13 mouse cellular contexts compared by ENCODE assay signal in the genomic region with DNA sequence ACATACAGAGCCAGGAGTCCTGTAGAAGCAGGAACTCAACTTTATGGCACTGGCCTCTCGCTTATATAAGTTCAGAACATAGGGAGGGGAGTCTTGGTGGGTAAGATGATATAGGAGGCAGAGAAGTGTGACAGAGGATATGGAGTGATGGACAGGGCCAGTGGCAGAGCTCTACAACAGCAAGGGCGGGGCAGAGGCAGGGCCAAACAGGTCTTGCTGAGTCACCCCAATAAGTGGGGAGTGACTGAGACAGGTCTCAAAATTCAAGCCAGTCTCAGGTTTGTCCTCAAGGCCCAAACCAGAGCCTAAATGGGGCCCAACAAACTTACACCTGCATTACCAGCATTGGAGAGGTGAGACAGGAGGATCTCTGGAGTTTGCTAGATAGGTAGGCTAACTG. TPM values are rescaled to one million over a fixed set of nuclear protein-coding genes. Genes with fewer than 3 reads are reported as not detected.
DNase-seq lines count a peak whose midpoint lies in the region; ATAC-seq and TF ChIP-seq lines count a peak whose summit lies in the region.
"Had no signal": no experiment of that assay in that cellular context is flagged by ENCODE, and none has a peak within 500 bp of the region (broad histone marks: within the 10 kb centered on the region; RNA-seq: fewer than 3 reads in every experiment).

No protein-coding gene starts in this region.

- H3K4me1 ChIP-seq in kidney, postnatal 0 days (replicated peaks; ENCODE audit: insufficient read depth, low read length) = no peaks in the 10 kb centered on the region
- peaks cover 18 to 19% of the 10 kb centered on the region in 2 experiments for H3K4me1 ChIP-seq in MEL (ENCODE audit: control insufficient read depth in 1 of 2, insufficient read depth in 2 of 2, low read length in 2 of 2)
- peaks cover 13% of the 10 kb centered on the region for H3K4me1 ChIP-seq in hindbrain, embryonic 10.5 days (replicated peaks)
- H3K4me1 ChIP-seq: embryonic facial prominence, embryonic 12.5 days had no signal

- DNase-seq in kidney, postnatal 0 days (ENCODE audit: low spot score) = peak; percentile 18
- DNase-seq in kidney, postnatal 36 days = no peak
- peak; percentile 82 for DNase-seq in MEL (ENCODE audit: low read depth, low spot score)
- peak; percentile 87 for DNase-seq in liver
- DNase-seq in spleen, postnatal 10 days (ENCODE audit: low spot score in 2 of 2) = peak; percentile 53 to 74
- DNase-seq in adrenal gland, adult 8-10 months = no peak
- no peak for DNase-seq in hindbrain, embryonic 10.5 days (ENCODE audit: low spot score)
- no peak for DNase-seq in right cerebral cortex, postnatal 25 days
- DNase-seq: cerebellum, postnatal 14 days; thymus, postnatal 14 days had no signal

- no peak overlapping the region for H3K4me2 ChIP-seq in kidney, postnatal 0 days (ENCODE audit: low read length)
- H3K4me2 ChIP-seq: embryonic facial prominence, embryonic 12.5 days; midbrain, embryonic 13.5 days had no signal

- no peaks in the 10 kb centered on the region for H3K36me3 ChIP-seq in kidney, postnatal 0 days (ENCODE audit: insufficient read depth, low read length)
- peaks cover 2 to 38% of the 10 kb centered on the region in 2 experiments for H3K36me3 ChIP-seq in MEL (ENCODE audit: control insufficient read depth in 1 of 2, insufficient read depth in 2 of 2, low read length in 2 of 2)
- H3K36me3 ChIP-seq in hindbrain, embryonic 10.5 days = peaks cover 3% of the 10 kb centered on the region; the same call in 1 of the 2 replicates
- H3K36me3 ChIP-seq: embryonic facial prominence, embryonic 12.5 days; midbrain, embryonic 13.5 days had no signal

- H3K9ac ChIP-seq in kidney, postnatal 0 days (ENCODE audit: low read depth, low read length) = no peak overlapping the region
- H3K9ac ChIP-seq in MEL (ENCODE audit: control insufficient read depth, low read depth, low read length, poor library complexity, severe bottlenecking) = no peak overlapping the region
- H3K9ac ChIP-seq: embryonic facial prominence, embryonic 12.5 days; midbrain, embryonic 13.5 days had no signal

- no peak for ATAC-seq in kidney, postnatal 0 days (replicated peaks; ENCODE audit: low FRiP score, low read depth)
- ATAC-seq: forebrain, embryonic 16.5 days; midbrain, embryonic 13.5 days had no signal

- TF ChIP-seq POLR2A in MEL (IDR thresholded peaks at IDR 0.05; ENCODE audit: control insufficient read depth in 1 of 2, insufficient read depth in 1 of 2, low read depth in 1 of 2, low read length in 2 of 2, poor library complexity in 1 of 2) = no peak

- H3K27ac ChIP-seq in kidney, postnatal 0 days = no peak overlapping the region
- peak overlapping the region; percentile 29; the same call in 1 of the 2 replicates for H3K27ac ChIP-seq in MEL (ENCODE audit: control insufficient read depth, low read depth, low read length)
- no peak overlapping the region for H3K27ac ChIP-seq in hindbrain, embryonic 10.5 days
- H3K27ac ChIP-seq: embryonic facial prominence, embryonic 12.5 days; midbrain, embryonic 13.5 days had no signal

- WGBS in kidney, postnatal 0 days = 78% methylated on average over 2 of the region's 2 CpGs
- 92% methylated on average over 2 of the region's 2 CpGs for WGBS in hindbrain, embryonic 10.5 days

- H3K4me3 ChIP-seq in kidney, postnatal 0 days (replicated peaks; ENCODE audit: low read depth, low read length) = no peak overlapping the region
- no peak overlapping the region for H3K4me3 ChIP-seq in MEL (ENCODE audit: control insufficient read depth in 1 of 2, insufficient read depth in 1 of 2, low read depth in 2 of 2, low read length in 2 of 2)
- no peak overlapping the region for H3K4me3 ChIP-seq in hindbrain, embryonic 10.5 days
- H3K4me3 ChIP-seq: embryonic facial prominence, embryonic 12.5 days; midbrain, embryonic 13.5 days had no signal

- TF ChIP-seq RAD21 in MEL (IDR thresholded peaks at IDR 0.05; ENCODE audit: low read depth, low read length) = no peak

- no peak for TF ChIP-seq CTCF in kidney, postnatal 0 days (IDR thresholded peaks at IDR 0.05; ENCODE audit: low read depth)
- no peak for TF ChIP-seq CTCF in MEL (IDR thresholded peaks at IDR 0.05 in 2 of 3, conservative IDR thresholded peaks at IDR 0.05 in 1 of 3; ENCODE audit: control insufficient read depth in 1 of 3, insufficient read depth in 1 of 3, low read depth in 2 of 3, low read length in 3 of 3, poor library complexity in 1 of 3, severe bottlenecking in 1 of 3)

- H3K9me3 ChIP-seq in kidney, postnatal 0 days (replicated peaks; ENCODE audit: low read length) = no peaks in the 10 kb centered on the region
- no peaks in the 10 kb centered on the region for H3K9me3 ChIP-seq in MEL (replicated peaks; ENCODE audit: insufficient read depth, low read length)
- no peaks in the 10 kb centered on the region for H3K9me3 ChIP-seq in hindbrain, embryonic 10.5 days
- H3K9me3 ChIP-seq: embryonic facial prominence, embryonic 12.5 days; midbrain, embryonic 13.5 days had no signal

- H3K79me2 ChIP-seq in MEL (ENCODE audit: control insufficient read depth, insufficient read depth, low read length, poor library complexity) = no peaks in the 10 kb centered on the region; the same call in 1 of the 2 replicates

- no peaks in the 10 kb centered on the region for H3K27me3 ChIP-seq in kidney, postnatal 0 days (ENCODE audit: insufficient read depth, low read length)
- H3K27me3 ChIP-seq in MEL (ENCODE audit: control insufficient read depth in 1 of 2, insufficient read depth in 2 of 2, low read length in 2 of 2) = no peaks in the 10 kb centered on the region
- H3K27me3 ChIP-seq in hindbrain, embryonic 10.5 days (ENCODE audit: insufficient read depth, poor library complexity, severe bottlenecking) = no peaks in the 10 kb centered on the region
- H3K27me3 ChIP-seq: embryonic facial prominence, embryonic 12.5 days; midbrain, embryonic 13.5 days had no signal

- 0 out of 4 replicates have a peak, but pooled peaks have one; percentile 10 to 17 for TF ChIP-seq EP300 in MEL (IDR thresholded peaks at IDR 0.05; ENCODE audit: low read depth in 1 of 2, low read length in 2 of 2)

TF ChIP-seq in MEL, 35 proteins besides CTCF, POLR2A, EP300 and RAD21:
- TF ChIP-seq CHD1 (IDR thresholded peaks at IDR 0.05; ENCODE audit: low read depth, low read length) (no peak), GABPA (IDR thresholded peaks at IDR 0.05; ENCODE audit: low read depth, low read length) (no peak), TCF12 (IDR thresholded peaks at IDR 0.05; ENCODE audit: low read depth, low read length) (no peak), CHD2 (IDR thresholded peaks at IDR 0.05; ENCODE audit: low read length) (no peak), MEF2A (IDR thresholded peaks at IDR 0.05; ENCODE audit: extremely low read depth, insufficient replicate concordance, low read depth, low read length, poor library complexity, severe bottlenecking) (no peak), POLR2AphosphoS2 (IDR thresholded peaks at IDR 0.05; ENCODE audit: low read length) (no peak), POLR2AphosphoS5 (IDR thresholded peaks at IDR 0.05; ENCODE audit: borderline replicate concordance, low read depth, low read length) (no peak), ELF1 (IDR thresholded peaks at IDR 0.05; ENCODE audit: low read depth, low read length) (no peak), ZC3H11A (IDR thresholded peaks at IDR 0.05; ENCODE audit: low read depth, low read length) (no peak), SMC3 (IDR thresholded peaks at IDR 0.05; ENCODE audit: low read depth, low read length) (no peak), ETS1 (IDR thresholded peaks at IDR 0.05; ENCODE audit: low read depth, low read length) (no peak), MYB (IDR thresholded peaks at IDR 0.05; ENCODE audit: low read depth, low read length) (no peak)

RNA-seq across cellular contexts. Expression of gene Adam10, which starts 54.4 kb away (rescaled TPM):
- polyA plus RNA-seq in kidney, postnatal 0 days (2015; fragmentation: Nextera tagmentation; extraction: Ambion mirVana) = 70.5 and 72.6 TPM in 2 replicates
- total RNA-seq in MEL (2012; rRNA removed) = 20.3 and 23.1 TPM in 2 replicates
- polyA plus RNA-seq in MEL (2012; ENCODE audit: insufficient read depth in 1 of 2, insufficient read length in 2 of 2, low read depth in 1 of 2, low replicate concordance in 2 of 2, missing spikeins in 1 of 2) = 100 to 1,000 TPM in 1 of 2 experiments, 10 to 100 TPM in 1; 52.0 to 127 TPM
- 10 to 100 TPM; 46.6 to 59.2 (median 54.2) TPM for total RNA-seq in adrenal gland, adult 8-10 months (2022)
- 52.2 and 62.8 TPM in 2 replicates for polyA plus RNA-seq in hindbrain, embryonic 10.5 days (2016; fragmentation: Nextera tagmentation; extraction: Ambion mirVana)

Comparison
In these comparisons a context has a peak if more than half of its experiments do, and no peak if none do; other contexts are left out.
1. DNase-seq: peak in kidney, postnatal 0 days (single experiment), MEL (single experiment), liver (single experiment) and spleen, postnatal 10 days (2 of 2); none in kidney, postnatal 36 days (0 of 2), adrenal gland, adult 8-10 months (single experiment), hindbrain, embryonic 10.5 days (single experiment) and right cerebral cortex, postnatal 25 days (single experiment).